8 mouse cellular contexts compared by ENCODE assay signal in genomic region chr13:12106662-12107632, GRCm38 (mm10). TPM values are rescaled to one million over a fixed set of nuclear protein-coding genes. Genes with fewer than 3 reads are reported as not detected.
A peak's percentile ranks its signal among the peaks of the same experiment; 100 is the strongest.
DNase-seq lines count a peak whose midpoint lies in the region; ATAC-seq and TF ChIP-seq lines count a peak whose summit lies in the region.

Gene Ryr2, minus strand, starts transcription at chr13:12106945.

- H3K4me3 ChIP-seq in hindbrain, embryonic 15.5 days = peak within 1 kb of the TSS; percentile 89
- H3K4me3 ChIP-seq in lung, postnatal 0 days (ENCODE audit: low read depth, low read length) = peak within 1 kb of the TSS; percentile 54

- peak; percentile 90 for ATAC-seq in hindbrain, embryonic 15.5 days (ENCODE audit: low FRiP score, low read depth)
- peak; percentile 89 for ATAC-seq in lung, postnatal 0 days

- H3K27me3 ChIP-seq in hindbrain, embryonic 15.5 days = no peaks in the 10 kb centered on the region
- H3K27me3 ChIP-seq in lung, postnatal 0 days (replicated peaks; ENCODE audit: insufficient read depth, low read length) = peaks cover 8% of the 10 kb centered on the region; the same call in 1 of the 2 replicates

- no peaks in the 10 kb centered on the region for H3K36me3 ChIP-seq in hindbrain, embryonic 15.5 days
- H3K36me3 ChIP-seq in lung, postnatal 0 days (ENCODE audit: insufficient read depth, low read length) = no peaks in the 10 kb centered on the region

- peak; percentile 61 to 67 for DNase-seq in adrenal gland, adult 18-20 months (ENCODE audit: low spot score in 2 of 2)
- DNase-seq in cerebellum, postnatal 14 days = peak; percentile 91 to 92
- peak; percentile 51 to 60 for DNase-seq in frontal cortex, postnatal 14 days (ENCODE audit: low spot score in 2 of 2)
- peak; percentile 67 to 75 for DNase-seq in layer of hippocampus, postnatal 36 days
- DNase-seq in lung, postnatal 0 days (ENCODE audit: low spot score) = peak; percentile 71
- peak; percentile 81 for DNase-seq in retina, embryonic 14.5 days (ENCODE audit: low spot score)
- peak; percentile 51 to 64 for DNase-seq in urinary bladder, postnatal 4 days (ENCODE audit: low spot score in 2 of 2)

- TF ChIP-seq CTCF in lung, postnatal 0 days (IDR thresholded peaks at IDR 0.05) = peak; percentile 73

- 12% methylated on average over 34 of the region's 64 CpGs for WGBS in hindbrain, embryonic 15.5 days
- 15% methylated on average over 36 of the region's 64 CpGs for WGBS in lung, postnatal 0 days

- H3K9ac ChIP-seq in hindbrain, embryonic 15.5 days = peak within 1 kb of the TSS; percentile 88
- H3K9ac ChIP-seq in lung, postnatal 0 days (replicated peaks; ENCODE audit: low read depth) = no peak within 1 kb of the TSS

- H3K4me1 ChIP-seq in hindbrain, embryonic 15.5 days (replicated peaks) = peaks cover 8% of the 10 kb centered on the region; the same call in 1 of the 2 replicates
- no peaks in the 10 kb centered on the region for H3K4me1 ChIP-seq in lung, postnatal 0 days (ENCODE audit: insufficient read depth, low read depth, low read length)

- peak within 1 kb of the TSS; percentile 93 for H3K27ac ChIP-seq in hindbrain, embryonic 15.5 days (replicated peaks)
- no peak within 1 kb of the TSS for H3K27ac ChIP-seq in lung, postnatal 0 days (ENCODE audit: low read length)

- H3K4me2 ChIP-seq in hindbrain, embryonic 15.5 days = peak within 1 kb of the TSS; percentile 88
- peak within 1 kb of the TSS; percentile 96 for H3K4me2 ChIP-seq in lung, postnatal 0 days (replicated peaks; ENCODE audit: low read depth, low read length)

- H3K9me3 ChIP-seq in hindbrain, embryonic 15.5 days = no peaks in the 10 kb centered on the region
- no peaks in the 10 kb centered on the region for H3K9me3 ChIP-seq in lung, postnatal 0 days (ENCODE audit: low read length)

- TF ChIP-seq EP300 in lung, postnatal 0 days (IDR thresholded peaks at IDR 0.05) = no peak

RNA-seq across cellular contexts. Expression of gene Ryr2, which starts in this region (rescaled TPM):
- 10 to 100 TPM; 12.3 to 20.0 TPM for total RNA-seq in adrenal gland, adult 18-20 months (2021)
- 3.7 and 4.6 TPM in 2 replicates for polyA plus RNA-seq in hindbrain, embryonic 15.5 days (2015; fragmentation: Nextera tagmentation; extraction: Ambion mirVana)
- 100 to 1,000 TPM; 237 to 265 TPM for total RNA-seq in layer of hippocampus, postnatal 36 days (2021)
- 0.78 and 1.0 TPM in 2 replicates for polyA plus RNA-seq in lung, postnatal 0 days (2015; fragmentation: Nextera tagmentation; extraction: Ambion mirVana)

Comparison
In these comparisons a context has a peak if more than half of its experiments do, and no peak if none do; other contexts are left out.
1. RNA of gene Ryr2 (total RNA-seq): 237 to 265 TPM in layer of hippocampus, postnatal 36 days; 12.3 to 20.0 TPM in adrenal gland, adult 18-20 months; every median in the first group is over 10 times any median in the second.
2. Peak in every context shown above with its lines, with median percentiles within 50 percentile points of each other: DNase-seq.